Mouse (Mus musculus): ENCODE data around the gene Prickle2.

Gene Prickle2

GRCm38 (mm10) chr6:92605156-92605555 lies 100.8 kb downstream of the Prickle2 start:
- intact Hi-C loops (cut with DNase I) = no loop called here

GRCm38 (mm10) chr6:92596340-92596739 lies 109.6 kb downstream of the Prickle2 start:
- intact Hi-C loops (cut with DNase I) = no loop called here

- intact Hi-C loops (cut with DNase I) = no loop called here
These were observed 116.4 kb downstream of the Prickle2 start for GRCm38 (mm10) chr6:92589381-92590065.

- intact Hi-C loops (cut with DNase I) = no loop called here
These were observed 121.9 kb downstream of the Prickle2 start for GRCm38 (mm10) chr6:92584026-92584425.

- intact Hi-C loops (cut with DNase I) = no loop called here
These were observed 130.7 kb downstream of the Prickle2 start for GRCm38 (mm10) chr6:92575227-92575626.

GRCm38 (mm10) chr6:92572139-92572538 lies 133.8 kb downstream of the Prickle2 start:
- intact Hi-C loops (cut with DNase I) = no loop called here

- intact Hi-C loops (cut with DNase I) = no loop called here
These were observed 135.9 kb downstream of the Prickle2 start for GRCm38 (mm10) chr6:92570090-92570489.

GRCm38 (mm10) chr6:92569283-92569682 lies 136.7 kb downstream of the Prickle2 start:
- intact Hi-C loops (cut with DNase I) = no loop called here

- intact Hi-C loops (cut with DNase I) = no loop called here
These were observed 146.7 kb downstream of the Prickle2 start for GRCm38 (mm10) chr6:92559261-92559660.

- intact Hi-C loops (cut with DNase I) = no loop called here
These were observed 150.3 kb downstream of the Prickle2 start for GRCm38 (mm10) chr6:92555675-92556074.

GRCm38 (mm10) chr6:92553086-92553485 lies 152.9 kb downstream of the Prickle2 start:
- intact Hi-C loops (cut with DNase I) = no loop called here

- intact Hi-C loops (cut with DNase I) = no loop called here
These were observed 156.7 kb downstream of the Prickle2 start for GRCm38 (mm10) chr6:92549246-92549645.

- intact Hi-C loops (cut with DNase I) = no loop called here
These were observed 160.8 kb downstream of the Prickle2 start for GRCm38 (mm10) chr6:92545204-92545603.

GRCm38 (mm10) chr6:92543825-92544224 lies 162.1 kb downstream of the Prickle2 start:
- intact Hi-C loops (cut with DNase I) = no loop called here

- intact Hi-C loops (cut with DNase I) = no loop called here
These were observed 163.4 kb downstream of the Prickle2 start for GRCm38 (mm10) chr6:92542402-92543101.

- intact Hi-C loops (cut with DNase I) = no loop called here
These were observed 171.5 kb downstream of the Prickle2 start for GRCm38 (mm10) chr6:92534226-92535031.

- intact Hi-C loops (cut with DNase I) = no loop called here
These were observed 172.5 kb downstream of the Prickle2 start for GRCm38 (mm10) chr6:92533306-92534063.

GRCm38 (mm10) chr6:92532896-92533295 lies 173.1 kb downstream of the Prickle2 start:
- intact Hi-C loops (cut with DNase I) = no loop called here

- intact Hi-C loops (cut with DNase I) = no loop called here
These were observed 173.6 kb downstream of the Prickle2 start for GRCm38 (mm10) chr6:92532331-92532730.

- intact Hi-C loops (cut with DNase I) = no loop called here
These were observed 179.7 kb downstream of the Prickle2 start for GRCm38 (mm10) chr6:92526212-92526611.

- intact Hi-C loops (cut with DNase I) = no loop called here
These were observed 180.3 kb downstream of the Prickle2 start for GRCm38 (mm10) chr6:92525646-92526045.
